Mouse (Mus musculus): Measurements from ENCODE around the gene Atn1. TPM values are rescaled to one million over a fixed set of nuclear protein-coding genes. Genes with fewer than 3 reads are reported as not detected.
A peak's percentile ranks its signal among the peaks of the same experiment; 100 is the strongest.

The Atn1 gene
- total and polyA plus RNA-seq, 3 experiments, result 1.6 to 43.2 TPM; not detected in 1

DNA sequence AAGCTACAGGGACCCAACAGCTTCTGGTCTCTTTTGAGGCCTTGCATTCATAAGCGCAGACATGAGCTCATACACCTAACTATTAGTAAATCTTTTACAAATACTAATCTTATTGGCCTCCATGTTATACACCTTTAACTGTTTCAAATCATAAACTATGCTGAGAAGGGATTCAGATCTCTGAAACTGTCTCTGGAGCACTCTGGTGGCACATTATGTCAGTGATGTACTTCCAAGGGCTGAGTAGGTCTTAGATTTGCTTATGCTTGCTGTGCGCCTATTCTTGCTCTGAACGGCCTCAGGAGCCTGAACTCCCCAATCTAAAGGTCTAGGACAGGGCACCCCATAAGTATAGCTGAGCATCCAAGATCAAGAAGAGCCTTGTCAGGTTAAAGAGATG, 14.5 kb downstream of the Atn1 start:
- no peak for TF ChIP-seq POLR2A (IDR thresholded peaks at IDR 0.05; ENCODE audit: control insufficient read depth in 1 of 2, insufficient read depth in 1 of 2, low read depth in 1 of 2, low read length in 2 of 2, poor library complexity in 1 of 2)
- TF ChIP-seq SMC3 (IDR thresholded peaks at IDR 0.05; ENCODE audit: low read depth, low read length), result no peak
- TF ChIP-seq POLR2AphosphoS5 (IDR thresholded peaks at IDR 0.05; ENCODE audit: borderline replicate concordance, low read depth, low read length), result no peak
- peak; percentile 15; the same call in 1 of the 2 replicates for TF ChIP-seq MXI1 (IDR thresholded peaks at IDR 0.05; ENCODE audit: low read depth, low read length)
- Histone ChIP-seq H3K27me3 (ENCODE audit: control insufficient read depth in 1 of 2, insufficient read depth in 2 of 2, low read length in 2 of 2) (no peaks in the 10 kb centered on the region), H3K4me1 (ENCODE audit: control insufficient read depth in 1 of 2, insufficient read depth in 2 of 2, low read length in 2 of 2) (peaks cover 2 to 13% of the 10 kb centered on the region in 2 experiments; a peak in 3 of 4 replicates), H3K27ac (ENCODE audit: control insufficient read depth, low read depth, low read length) (peak overlapping the region; percentile 96), H3K79me2 (ENCODE audit: control insufficient read depth, insufficient read depth, low read length, poor library complexity) (peaks cover 1% of the 10 kb centered on the region; the same call in 1 of the 2 replicates), H3K9ac (ENCODE audit: control insufficient read depth, low read depth, low read length, poor library complexity, severe bottlenecking) (peak overlapping the region; percentile 72), H3K4me3 (ENCODE audit: control insufficient read depth in 1 of 2, insufficient read depth in 1 of 2, low read depth in 2 of 2, low read length in 2 of 2) (peak overlapping the region; percentile 10 to 18; a peak in 3 of 4 replicates), H3K9me3 (replicated peaks; ENCODE audit: insufficient read depth, low read length) (no peaks in the 10 kb centered on the region), H3K36me3 (ENCODE audit: control insufficient read depth in 1 of 2, insufficient read depth in 2 of 2, low read length in 2 of 2) (peaks cover 0 to 12% of the 10 kb centered on the region in 2 experiments; a peak in 2 of 4 replicates)
- DNase-seq (ENCODE audit: low read depth, low spot score), result no peak

DNA sequence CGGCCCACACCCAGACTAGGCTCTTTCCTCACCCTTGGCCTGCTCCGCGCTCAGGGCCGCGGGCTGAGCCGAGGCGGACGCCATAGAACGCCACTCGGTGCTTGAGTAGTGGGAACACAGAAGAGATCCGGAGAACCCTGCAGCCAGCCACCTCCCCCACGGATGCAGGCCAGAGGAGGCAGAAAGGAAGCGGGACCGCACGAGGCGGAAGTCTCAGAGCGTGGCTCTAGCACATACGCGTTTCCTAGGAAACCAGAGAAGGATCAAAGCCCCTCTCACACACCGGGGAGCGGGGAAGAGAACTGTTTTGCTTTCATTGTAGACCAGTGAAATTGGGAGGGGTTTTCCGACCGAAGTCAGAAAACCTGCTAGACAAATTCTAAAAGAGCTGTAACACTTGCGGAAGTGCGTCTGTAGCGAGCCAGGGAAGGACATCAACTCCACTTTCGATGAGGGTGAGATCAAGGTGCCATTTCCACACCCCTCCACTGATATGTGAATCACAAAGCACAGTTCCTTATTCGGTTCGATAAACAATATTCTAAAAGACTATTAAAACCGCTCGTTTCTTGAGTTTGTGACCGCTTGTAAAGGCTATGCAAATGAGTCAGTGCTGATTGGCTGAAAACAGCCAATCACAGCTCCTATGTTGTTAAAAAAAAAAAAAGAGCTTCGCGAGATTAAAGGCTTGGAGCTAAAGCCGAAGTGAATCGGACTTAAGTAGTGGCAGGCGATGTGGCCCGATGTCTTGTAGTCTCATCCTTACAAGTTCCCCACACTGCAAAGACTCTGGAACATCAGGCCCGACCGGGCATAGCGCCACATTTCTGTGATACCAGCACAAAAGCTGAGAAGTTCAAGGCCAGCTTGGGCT, 15.2 kb downstream of the Atn1 start, which contains the start of gene Grcc10:
Gene Grcc10 (minus strand): TSS at position 487 of the 874 bp plus-strand sequence.
- Histone ChIP-seq H3K79me2 (ENCODE audit: control insufficient read depth, insufficient read depth, low read length, poor library complexity) (peaks cover 1% of the 10 kb centered on the region; the same call in 1 of the 2 replicates), H3K4me3 (ENCODE audit: control insufficient read depth in 1 of 2, insufficient read depth in 1 of 2, low read depth in 2 of 2, low read length in 2 of 2) (peak within 1 kb of the TSS; percentile 28 to 68), H3K27ac (ENCODE audit: control insufficient read depth, low read depth, low read length) (peak within 1 kb of the TSS; percentile 96), H3K4me1 (ENCODE audit: control insufficient read depth in 1 of 2, insufficient read depth in 2 of 2, low read length in 2 of 2) (peaks cover 2 to 13% of the 10 kb centered on the region in 2 experiments; a peak in 3 of 4 replicates), H3K36me3 (ENCODE audit: control insufficient read depth in 1 of 2, insufficient read depth in 2 of 2, low read length in 2 of 2) (peaks cover 0 to 12% of the 10 kb centered on the region in 2 experiments; a peak in 2 of 4 replicates), H3K27me3 (ENCODE audit: control insufficient read depth in 1 of 2, insufficient read depth in 2 of 2, low read length in 2 of 2) (no peaks in the 10 kb centered on the region), H3K9me3 (replicated peaks; ENCODE audit: insufficient read depth, low read length) (no peaks in the 10 kb centered on the region), H3K9ac (ENCODE audit: control insufficient read depth, low read depth, low read length, poor library complexity, severe bottlenecking) (peak within 1 kb of the TSS; percentile 72)
- DNase-seq (ENCODE audit: low read depth, low spot score), result peak; percentile 99
- TF ChIP-seq UBTF (IDR thresholded peaks at IDR 0.05; ENCODE audit: borderline replicate concordance, insufficient read depth, low read depth, low read length), result peak; percentile 97; the same call in 1 of the 2 replicates
- TF ChIP-seq TBP (IDR thresholded peaks at IDR 0.05; ENCODE audit: low read depth, low read length), result peak; percentile 100
- TF ChIP-seq MAFK (IDR thresholded peaks at IDR 0.05; ENCODE audit: borderline replicate concordance, low read depth, low read length), result no peak
- peak; percentile 38 for TF ChIP-seq TCF12 (IDR thresholded peaks at IDR 0.05; ENCODE audit: low read depth, low read length)
- TF ChIP-seq CHD2 (IDR thresholded peaks at IDR 0.05; ENCODE audit: low read length), result peak; percentile 93
- peak; percentile 81 for TF ChIP-seq ELF1 (IDR thresholded peaks at IDR 0.05; ENCODE audit: low read depth, low read length)
- TF ChIP-seq MAZ (IDR thresholded peaks at IDR 0.05; ENCODE audit: low read depth, low read length), result peak; percentile 87; the same call in 1 of the 2 replicates
- TF ChIP-seq CTCF (IDR thresholded peaks at IDR 0.05 in 2 of 3, conservative IDR thresholded peaks at IDR 0.05 in 1 of 3; ENCODE audit: control insufficient read depth in 1 of 3, insufficient read depth in 1 of 3, low read depth in 2 of 3, low read length in 3 of 3, poor library complexity in 1 of 3, severe bottlenecking in 1 of 3), result no peak
- peak; percentile 70; the same call in 1 of the 2 replicates for TF ChIP-seq MEF2A (IDR thresholded peaks at IDR 0.05; ENCODE audit: extremely low read depth, insufficient replicate concordance, low read depth, low read length, poor library complexity, severe bottlenecking)
- no peak for TF ChIP-seq TAL1 (IDR thresholded peaks at IDR 0.05; ENCODE audit: low read length)
- no peak for TF ChIP-seq USF2 (IDR thresholded peaks at IDR 0.05; ENCODE audit: borderline replicate concordance in 1 of 2, insufficient read depth in 1 of 2, low read depth in 1 of 2, low read length in 2 of 2)
- TF ChIP-seq E2F4 (IDR thresholded peaks at IDR 0.05; ENCODE audit: borderline replicate concordance, low read depth, low read length), result no peak
- TF ChIP-seq ZMIZ1 (IDR thresholded peaks at IDR 0.05; ENCODE audit: low read depth, low read length), result peak; percentile 100
- TF ChIP-seq BHLHE40 (IDR thresholded peaks at IDR 0.05; ENCODE audit: borderline replicate concordance, low read depth, low read length), result no peak
- TF ChIP-seq CHD1 (IDR thresholded peaks at IDR 0.05; ENCODE audit: low read depth, low read length), result no peak
- TF ChIP-seq ZNF384 (IDR thresholded peaks at IDR 0.05; ENCODE audit: low read depth, low read length), result peak; percentile 99
- peak; percentile 84 for TF ChIP-seq HCFC1 (IDR thresholded peaks at IDR 0.05; ENCODE audit: low read depth, low read length)
- TF ChIP-seq GATA1 (IDR thresholded peaks at IDR 0.05; ENCODE audit: low read depth, low read length), result 0 out of 2 replicates have a peak, but pooled peaks have one; percentile 32
- TF ChIP-seq USF1 (IDR thresholded peaks at IDR 0.05; ENCODE audit: low read depth, low read length), result no peak
- peak; percentile 100 for TF ChIP-seq POLR2AphosphoS2 (IDR thresholded peaks at IDR 0.05; ENCODE audit: low read length)
- peak; percentile 54; the same call in 1 of the 2 replicates for TF ChIP-seq RCOR1 (IDR thresholded peaks at IDR 0.05; ENCODE audit: low read depth, low read length)
- TF ChIP-seq POLR2AphosphoS5 (IDR thresholded peaks at IDR 0.05; ENCODE audit: borderline replicate concordance, low read depth, low read length), result peak; percentile 100; the same call in 1 of the 2 replicates
- TF ChIP-seq GABPA (IDR thresholded peaks at IDR 0.05; ENCODE audit: low read depth, low read length), result no peak
- TF ChIP-seq KAT2A (conservative IDR thresholded peaks at IDR 0.05; ENCODE audit: low read depth, low read length), result peak; percentile 50; the same call in 1 of the 2 replicates
- peak; percentile 88 for TF ChIP-seq JUND (IDR thresholded peaks at IDR 0.05; ENCODE audit: low read depth, low read length)
